Mouse (Mus musculus): ENCODE measurements around the gene Ntan1. TPM values are rescaled to one million over a fixed set of nuclear protein-coding genes. Genes with fewer than 3 reads are reported as not detected.
"Not testable (repeated sequence)": the region's sequence is repeated elsewhere in the genome, so short reads cannot be mapped to it uniquely, and the experiment has no call there.

Ntan1 gene
- total RNA-seq, 1 experiment from 2014 or later: 57.8 TPM

- no peak for ATAC-seq (replicated peaks; ENCODE audit: insufficient number of reproducible peaks, low FRiP score, low TSS enrichment, poor library complexity, severe bottlenecking)
Observed at GRCm38 (mm10) chr16:13825781-13826490, 7.3 kb downstream of the Ntan1 start.

- no peak for ATAC-seq (replicated peaks; ENCODE audit: insufficient number of reproducible peaks, low FRiP score, low TSS enrichment, poor library complexity, severe bottlenecking)
Observed at GRCm38 (mm10) chr16:13826511-13826910, 7.9 kb downstream of the Ntan1 start.

- no peak for ATAC-seq (replicated peaks; ENCODE audit: insufficient number of reproducible peaks, low FRiP score, low TSS enrichment, poor library complexity, severe bottlenecking)
Observed at GRCm38 (mm10) chr16:13830444-13830843, 11.8 kb downstream of the Ntan1 start.

- ATAC-seq (replicated peaks; ENCODE audit: insufficient number of reproducible peaks, low FRiP score, low TSS enrichment, poor library complexity, severe bottlenecking): no peak
Observed at GRCm38 (mm10) chr16:13831606-13832005, 13.0 kb downstream of the Ntan1 start.

- no peak for ATAC-seq (replicated peaks; ENCODE audit: insufficient number of reproducible peaks, low FRiP score, low TSS enrichment, poor library complexity, severe bottlenecking)
Observed at GRCm38 (mm10) chr16:13834382-13834781, 15.7 kb downstream of the Ntan1 start.

GRCm38 (mm10) chr16:13840056-13840455, 21.4 kb downstream of the Ntan1 start:
- no peak for ATAC-seq (replicated peaks; ENCODE audit: insufficient number of reproducible peaks, low FRiP score, low TSS enrichment, poor library complexity, severe bottlenecking)

- ATAC-seq (replicated peaks; ENCODE audit: insufficient number of reproducible peaks, low FRiP score, low TSS enrichment, poor library complexity, severe bottlenecking): no peak
Observed at GRCm38 (mm10) chr16:13840956-13841355, 22.3 kb downstream of the Ntan1 start.

GRCm38 (mm10) chr16:13845031-13845430, 26.4 kb downstream of the Ntan1 start:
- ATAC-seq (replicated peaks; ENCODE audit: insufficient number of reproducible peaks, low FRiP score, low TSS enrichment, poor library complexity, severe bottlenecking): no peak

GRCm38 (mm10) chr16:13846675-13847074, 28.0 kb downstream of the Ntan1 start:
- ATAC-seq (replicated peaks; ENCODE audit: insufficient number of reproducible peaks, low FRiP score, low TSS enrichment, poor library complexity, severe bottlenecking): no peak

GRCm38 (mm10) chr16:13848310-13848709, 29.7 kb downstream of the Ntan1 start:
- no peak for ATAC-seq (replicated peaks; ENCODE audit: insufficient number of reproducible peaks, low FRiP score, low TSS enrichment, poor library complexity, severe bottlenecking)

GRCm38 (mm10) chr16:13851446-13851845, 32.8 kb downstream of the Ntan1 start:
- ATAC-seq (replicated peaks; ENCODE audit: insufficient number of reproducible peaks, low FRiP score, low TSS enrichment, poor library complexity, severe bottlenecking): no peak

GRCm38 (mm10) chr16:13853886-13854285, 35.2 kb downstream of the Ntan1 start:
- no peak for ATAC-seq (replicated peaks; ENCODE audit: insufficient number of reproducible peaks, low FRiP score, low TSS enrichment, poor library complexity, severe bottlenecking)

GRCm38 (mm10) chr16:13866076-13866475, 47.4 kb downstream of the Ntan1 start:
- no peak for ATAC-seq (replicated peaks; ENCODE audit: insufficient number of reproducible peaks, low FRiP score, low TSS enrichment, poor library complexity, severe bottlenecking)

GRCm38 (mm10) chr16:13866616-13867015, 48.0 kb downstream of the Ntan1 start:
- ATAC-seq (replicated peaks; ENCODE audit: insufficient number of reproducible peaks, low FRiP score, low TSS enrichment, poor library complexity, severe bottlenecking): no peak

- not testable (repeated sequence) for ATAC-seq (replicated peaks; ENCODE audit: insufficient number of reproducible peaks, low FRiP score, low TSS enrichment, poor library complexity, severe bottlenecking)
Observed at GRCm38 (mm10) chr16:13867406-13867805, 48.8 kb downstream of the Ntan1 start.

- ATAC-seq (replicated peaks; ENCODE audit: insufficient number of reproducible peaks, low FRiP score, low TSS enrichment, poor library complexity, severe bottlenecking): no peak
Observed at GRCm38 (mm10) chr16:13867910-13868514, 49.4 kb downstream of the Ntan1 start.

- no peak for ATAC-seq (replicated peaks; ENCODE audit: insufficient number of reproducible peaks, low FRiP score, low TSS enrichment, poor library complexity, severe bottlenecking)
Observed at GRCm38 (mm10) chr16:13875483-13875882, 56.8 kb downstream of the Ntan1 start.

- no peak for ATAC-seq (replicated peaks; ENCODE audit: insufficient number of reproducible peaks, low FRiP score, low TSS enrichment, poor library complexity, severe bottlenecking)
Observed at GRCm38 (mm10) chr16:13883094-13883774, 64.6 kb downstream of the Ntan1 start.
